Mouse (Mus musculus): ENCODE data around the gene Zfp385a. TPM values are rescaled to one million over a fixed set of nuclear protein-coding genes. Genes with fewer than 3 reads are reported as not detected.

The Zfp385a gene
- polyA plus RNA-seq, 1 experiment from 2014 or later, result 7.5 TPM

GRCm38 (mm10) chr15:103359122-103359510, 19.2 kb upstream of the Zfp385a start:
- DNase-seq (ENCODE audit: low spot score) (no peak), ATAC-seq (replicated peaks; ENCODE audit: low FRiP score, low TSS enrichment, low read depth) (no peak)
- H3K4me2 ChIP-seq (ENCODE audit: low read length), result no peak overlapping the region
- H3K9me3 ChIP-seq (ENCODE audit: control insufficient read depth, low read length), result no peaks in the 10 kb centered on the region
- H3K27me3 ChIP-seq (replicated peaks; ENCODE audit: control insufficient read depth, insufficient read depth, low read length), result no peaks in the 10 kb centered on the region
- H3K4me3 ChIP-seq (ENCODE audit: low read depth, low read length), result no peak overlapping the region
- peaks cover 34% of the 10 kb centered on the region for H3K36me3 ChIP-seq (ENCODE audit: control insufficient read depth, insufficient read depth, low read length)
- 38% methylated on average over 1 of the region's 1 CpGs for WGBS
- peaks cover 12% of the 10 kb centered on the region for H3K4me1 ChIP-seq (replicated peaks; ENCODE audit: control insufficient read depth, insufficient read depth, low read length)
- H3K9ac ChIP-seq (ENCODE audit: low read length), result no peak overlapping the region
- no peak overlapping the region for H3K27ac ChIP-seq (ENCODE audit: low read depth)

- no peak for DNase-seq (ENCODE audit: low spot score)
Measured at GRCm38 (mm10) chr15:103358278-103359121, 18.6 kb upstream of the Zfp385a start.

GRCm38 (mm10) chr15:103357817-103358216, 17.9 kb upstream of the Zfp385a start:
- 77% methylated on average over 4 of the region's 4 CpGs for WGBS
- no peaks in the 10 kb centered on the region for H3K9me3 ChIP-seq (ENCODE audit: control insufficient read depth, low read length)
- H3K9ac ChIP-seq (ENCODE audit: low read length), result no peak overlapping the region
- H3K27ac ChIP-seq (ENCODE audit: low read depth), result no peak overlapping the region
- peaks cover 45% of the 10 kb centered on the region for H3K36me3 ChIP-seq (ENCODE audit: control insufficient read depth, insufficient read depth, low read length)
- ATAC-seq (replicated peaks; ENCODE audit: low FRiP score, low TSS enrichment, low read depth) (no peak), DNase-seq (ENCODE audit: low spot score) (no peak)
- H3K4me2 ChIP-seq (ENCODE audit: low read length), result no peak overlapping the region
- peaks cover 8% of the 10 kb centered on the region for H3K4me1 ChIP-seq (replicated peaks; ENCODE audit: control insufficient read depth, insufficient read depth, low read length)
- no peaks in the 10 kb centered on the region for H3K27me3 ChIP-seq (replicated peaks; ENCODE audit: control insufficient read depth, insufficient read depth, low read length)
- H3K4me3 ChIP-seq (ENCODE audit: low read depth, low read length), result no peak overlapping the region

More at GRCm38 (mm10) chr15:103358278-103359121, 18.6 kb upstream of the Zfp385a start:
- Histone ChIP-seq H3K9ac (ENCODE audit: low read length) (no peak overlapping the region), H3K9me3 (ENCODE audit: control insufficient read depth, low read length) (no peaks in the 10 kb centered on the region), H3K27ac (ENCODE audit: low read depth) (no peak overlapping the region), H3K36me3 (ENCODE audit: control insufficient read depth, insufficient read depth, low read length) (peaks cover 40% of the 10 kb centered on the region), H3K27me3 (replicated peaks; ENCODE audit: control insufficient read depth, insufficient read depth, low read length) (no peaks in the 10 kb centered on the region), H3K4me2 (ENCODE audit: low read length) (no peak overlapping the region), H3K4me3 (ENCODE audit: low read depth, low read length) (no peak overlapping the region), H3K4me1 (replicated peaks; ENCODE audit: control insufficient read depth, insufficient read depth, low read length) (peaks cover 11% of the 10 kb centered on the region)
- 35% methylated on average over 4 of the region's 4 CpGs for WGBS
- 0 out of 2 replicates have a peak, but pooled peaks have one; percentile 32 for ATAC-seq (replicated peaks; ENCODE audit: low FRiP score, low TSS enrichment, low read depth)

GRCm38 (mm10) chr15:103356130-103356529, 16.2 kb upstream of the Zfp385a start:
- WGBS, result 76% methylated on average over 4 of the region's 4 CpGs
- Histone ChIP-seq H3K4me1 (replicated peaks; ENCODE audit: control insufficient read depth, insufficient read depth, low read length) (peaks cover under 1% of the 10 kb centered on the region; the same call in 1 of the 2 replicates), H3K27me3 (replicated peaks; ENCODE audit: control insufficient read depth, insufficient read depth, low read length) (no peaks in the 10 kb centered on the region), H3K27ac (ENCODE audit: low read depth) (no peak overlapping the region), H3K4me3 (ENCODE audit: low read depth, low read length) (no peak overlapping the region), H3K36me3 (ENCODE audit: control insufficient read depth, insufficient read depth, low read length) (peaks cover 62% of the 10 kb centered on the region), H3K4me2 (ENCODE audit: low read length) (no peak overlapping the region), H3K9me3 (ENCODE audit: control insufficient read depth, low read length) (no peaks in the 10 kb centered on the region), H3K9ac (ENCODE audit: low read length) (no peak overlapping the region)
- ATAC-seq (replicated peaks; ENCODE audit: low FRiP score, low TSS enrichment, low read depth) (no peak), DNase-seq (ENCODE audit: low spot score) (no peak)

- peaks cover 69% of the 10 kb centered on the region for H3K36me3 ChIP-seq (ENCODE audit: control insufficient read depth, insufficient read depth, low read length)
- WGBS, result 83% methylated on average over 4 of the region's 4 CpGs
- no peak for DNase-seq (ENCODE audit: low spot score)
Measured at GRCm38 (mm10) chr15:103355420-103355819, 15.5 kb upstream of the Zfp385a start.

DNA sequence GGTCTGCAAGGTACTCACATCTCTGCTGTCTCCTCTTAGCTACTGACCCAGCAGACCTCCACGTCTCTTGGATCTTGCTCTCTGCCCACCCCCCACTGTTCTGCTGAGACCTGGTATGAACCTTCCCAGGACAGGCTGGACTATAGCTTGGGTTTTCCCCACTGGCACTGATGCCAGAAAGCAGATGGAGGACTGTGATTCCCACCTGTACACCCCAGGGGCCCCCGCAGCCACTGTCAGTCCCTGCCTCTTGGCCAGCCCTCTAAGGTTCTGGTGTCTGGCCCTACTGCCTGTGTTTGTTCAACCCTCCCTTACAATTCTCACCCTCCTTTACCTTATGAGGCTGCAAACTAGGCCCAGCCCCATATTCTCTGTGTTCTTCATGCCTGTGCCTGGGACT, 14.8 kb upstream of the Zfp385a start:
- Histone ChIP-seq H3K27ac (ENCODE audit: low read depth) (no peak overlapping the region), H3K27me3 (replicated peaks; ENCODE audit: control insufficient read depth, insufficient read depth, low read length) (no peaks in the 10 kb centered on the region), H3K9me3 (ENCODE audit: control insufficient read depth, low read length) (no peaks in the 10 kb centered on the region), H3K4me1 (replicated peaks; ENCODE audit: control insufficient read depth, insufficient read depth, low read length) (no peaks in the 10 kb centered on the region; the same call in 1 of the 2 replicates), H3K4me3 (ENCODE audit: low read depth, low read length) (no peak overlapping the region), H3K36me3 (ENCODE audit: control insufficient read depth, insufficient read depth, low read length) (peaks cover 76% of the 10 kb centered on the region), H3K9ac (ENCODE audit: low read length) (no peak overlapping the region), H3K4me2 (ENCODE audit: low read length) (no peak overlapping the region)
- no peak for DNase-seq (ENCODE audit: low spot score)
- no peak for ATAC-seq (replicated peaks; ENCODE audit: low FRiP score, low TSS enrichment, low read depth)
- WGBS, result 89% methylated on average over 2 of the region's 2 CpGs

More at GRCm38 (mm10) chr15:103355420-103355819, 15.5 kb upstream of the Zfp385a start:
- H3K9ac ChIP-seq (ENCODE audit: low read length), result no peak overlapping the region
- H3K27ac ChIP-seq (ENCODE audit: low read depth), result no peak overlapping the region
- no peaks in the 10 kb centered on the region for H3K27me3 ChIP-seq (replicated peaks; ENCODE audit: control insufficient read depth, insufficient read depth, low read length)
- ATAC-seq (replicated peaks; ENCODE audit: low FRiP score, low TSS enrichment, low read depth), result no peak
- no peak overlapping the region for H3K4me2 ChIP-seq (ENCODE audit: low read length)
- no peaks in the 10 kb centered on the region for H3K9me3 ChIP-seq (ENCODE audit: control insufficient read depth, low read length)
- no peak overlapping the region for H3K4me3 ChIP-seq (ENCODE audit: low read depth, low read length)
- H3K4me1 ChIP-seq (replicated peaks; ENCODE audit: control insufficient read depth, insufficient read depth, low read length), result no peaks in the 10 kb centered on the region; the same call in 1 of the 2 replicates

DNA sequence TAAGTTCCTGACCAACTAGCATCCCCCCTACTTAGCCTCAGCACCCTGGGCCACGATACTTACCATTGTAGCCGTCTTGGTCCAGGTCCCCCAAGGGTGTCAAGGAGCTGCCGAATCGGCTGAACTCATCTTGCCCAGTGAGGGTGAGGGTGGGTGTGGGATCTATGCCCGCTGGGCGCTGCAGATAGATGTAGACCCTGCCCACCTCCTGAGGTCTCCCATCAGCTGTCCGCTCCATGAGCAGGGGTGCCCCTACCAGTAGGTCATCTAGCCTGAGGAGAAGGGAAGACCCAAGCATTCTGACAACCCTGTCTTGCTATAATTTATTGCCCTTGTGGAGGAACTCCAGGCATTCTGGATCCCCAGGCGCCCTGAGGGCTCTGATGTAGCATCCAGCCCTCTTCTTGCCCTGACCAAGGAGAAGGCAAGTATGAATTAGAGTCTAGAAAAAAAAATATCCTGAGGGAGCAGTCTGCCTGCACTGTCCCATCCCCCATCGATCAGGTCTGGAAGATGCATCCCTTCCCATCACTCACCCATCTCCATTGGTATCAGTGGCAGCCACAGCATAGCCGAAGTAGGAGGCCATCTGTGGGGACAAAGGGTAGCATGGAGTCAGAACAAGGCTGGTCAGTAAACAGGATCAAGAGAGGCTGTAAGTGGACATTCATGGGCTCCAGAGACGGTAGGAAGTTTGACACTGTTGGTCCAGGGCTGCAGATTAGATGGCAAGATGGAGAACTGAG, 13.8 kb upstream of the Zfp385a start:
- H3K4me1 ChIP-seq (replicated peaks; ENCODE audit: control insufficient read depth, insufficient read depth, low read length), result no peaks in the 10 kb centered on the region
- H3K27me3 ChIP-seq (replicated peaks; ENCODE audit: control insufficient read depth, insufficient read depth, low read length), result no peaks in the 10 kb centered on the region
- H3K27ac ChIP-seq (ENCODE audit: low read depth), result no peak overlapping the region
- ATAC-seq (replicated peaks; ENCODE audit: low FRiP score, low TSS enrichment, low read depth) (0 out of 2 replicates have a peak, but pooled peaks have one; percentile 14), DNase-seq (ENCODE audit: low spot score) (no peak)
- H3K4me2 ChIP-seq (ENCODE audit: low read length), result no peak overlapping the region
- H3K9me3 ChIP-seq (ENCODE audit: control insufficient read depth, low read length), result no peaks in the 10 kb centered on the region
- 90% methylated on average over 11 of the region's 11 CpGs for WGBS
- no peak overlapping the region for H3K4me3 ChIP-seq (ENCODE audit: low read depth, low read length)
- H3K9ac ChIP-seq (ENCODE audit: low read length), result no peak overlapping the region
- peaks cover 86% of the 10 kb centered on the region for H3K36me3 ChIP-seq (ENCODE audit: control insufficient read depth, insufficient read depth, low read length)

GRCm38 (mm10) chr15:103352856-103353255, 13.0 kb upstream of the Zfp385a start:
- peaks cover 94% of the 10 kb centered on the region for H3K36me3 ChIP-seq (ENCODE audit: control insufficient read depth, insufficient read depth, low read length)
- DNase-seq (ENCODE audit: low spot score), result peak; percentile 77
- H3K9me3 ChIP-seq (ENCODE audit: control insufficient read depth, low read length), result no peaks in the 10 kb centered on the region
- H3K4me3 ChIP-seq (ENCODE audit: low read depth, low read length), result no peak overlapping the region
- 50% methylated on average over 4 of the region's 4 CpGs for WGBS
- no peaks in the 10 kb centered on the region for H3K27me3 ChIP-seq (replicated peaks; ENCODE audit: control insufficient read depth, insufficient read depth, low read length)
- no peak overlapping the region for H3K4me2 ChIP-seq (ENCODE audit: low read length)
- H3K27ac ChIP-seq (ENCODE audit: low read depth), result no peak overlapping the region
- no peak overlapping the region for H3K9ac ChIP-seq (ENCODE audit: low read length)
- H3K4me1 ChIP-seq (replicated peaks; ENCODE audit: control insufficient read depth, insufficient read depth, low read length), result no peaks in the 10 kb centered on the region
- ATAC-seq (replicated peaks; ENCODE audit: low FRiP score, low TSS enrichment, low read depth), result no peak; the same call in 1 of the 2 replicates

Data from intestine, embryonic 14.5 days (tissue).